Mouse (Mus musculus): ENCODE measurements around the gene Mrtfa. TPM values are rescaled to one million over a fixed set of nuclear protein-coding genes. Genes with fewer than 3 reads are reported as not detected.

Mrtfa gene
- polyA plus RNA-seq, 2 experiments: 3.4 to 4.8 TPM

GRCm38 (mm10) chr15:81137298-81137697 is 53.3 kb downstream of the Mrtfa start:
- no peak for TF ChIP-seq EP300 (IDR thresholded peaks at IDR 0.05; ENCODE audit: low read depth)
- TF ChIP-seq CTCF (IDR thresholded peaks at IDR 0.05; ENCODE audit: low read depth): no peak
- ATAC-seq (ENCODE audit: insufficient read depth) (no peak), DNase-seq (ENCODE audit: low read depth in 3 of 3, low spot score in 3 of 3) (no peak)
- H3K4me3 ChIP-seq (ENCODE audit: insufficient read depth in 1 of 2, low read depth in 2 of 2, low read length in 2 of 2): no peak overlapping the region
- no peak overlapping the region for H3K9ac ChIP-seq (replicated peaks)
- H3K4me1 ChIP-seq (replicated peaks; ENCODE audit: control insufficient read depth in 2 of 2, insufficient read depth in 2 of 2, low read length in 1 of 2): 0 out of 4 replicates have a peak, but pooled peaks cover 0 to 2% of the 10 kb centered on the region in 2 experiments
- no peaks in the 10 kb centered on the region for H3K27me3 ChIP-seq (ENCODE audit: control insufficient read depth, insufficient read depth, low read length)
- 44% methylated on average over 6 of the region's 6 CpGs for WGBS (ENCODE audit: insufficient replicate concordance)
- H3K4me2 ChIP-seq (ENCODE audit: low read depth): no peak overlapping the region
- H3K36me3 ChIP-seq (replicated peaks; ENCODE audit: control insufficient read depth, insufficient read depth, low read depth): no peaks in the 10 kb centered on the region
- H3K27ac ChIP-seq: no peak overlapping the region
- no peaks in the 10 kb centered on the region for H3K9me3 ChIP-seq (ENCODE audit: control insufficient read depth, low read length)

GRCm38 (mm10) chr15:81133781-81134180 is 56.8 kb downstream of the Mrtfa start:
- TF ChIP-seq CTCF (IDR thresholded peaks at IDR 0.05; ENCODE audit: low read depth) (no peak), EP300 (IDR thresholded peaks at IDR 0.05; ENCODE audit: low read depth) (no peak)
- no peak overlapping the region for H3K4me2 ChIP-seq (ENCODE audit: low read depth)
- no peak overlapping the region for H3K27ac ChIP-seq
- DNase-seq (ENCODE audit: low read depth in 3 of 3, low spot score in 3 of 3) (no peak), ATAC-seq (ENCODE audit: insufficient read depth) (no peak)
- no peaks in the 10 kb centered on the region for H3K9me3 ChIP-seq (ENCODE audit: control insufficient read depth, low read length)
- no peaks in the 10 kb centered on the region for H3K27me3 ChIP-seq (ENCODE audit: control insufficient read depth, insufficient read depth, low read length)
- no peaks in the 10 kb centered on the region for H3K36me3 ChIP-seq (replicated peaks; ENCODE audit: control insufficient read depth, insufficient read depth, low read depth)
- H3K4me3 ChIP-seq (ENCODE audit: insufficient read depth in 1 of 2, low read depth in 2 of 2, low read length in 2 of 2): no peak overlapping the region
- WGBS (ENCODE audit: insufficient replicate concordance): 76% methylated on average over 2 of the region's 2 CpGs
- no peaks in the 10 kb centered on the region for H3K4me1 ChIP-seq (replicated peaks; ENCODE audit: control insufficient read depth in 2 of 2, insufficient read depth in 2 of 2, low read length in 1 of 2)
- no peak overlapping the region for H3K9ac ChIP-seq (replicated peaks)

DNA sequence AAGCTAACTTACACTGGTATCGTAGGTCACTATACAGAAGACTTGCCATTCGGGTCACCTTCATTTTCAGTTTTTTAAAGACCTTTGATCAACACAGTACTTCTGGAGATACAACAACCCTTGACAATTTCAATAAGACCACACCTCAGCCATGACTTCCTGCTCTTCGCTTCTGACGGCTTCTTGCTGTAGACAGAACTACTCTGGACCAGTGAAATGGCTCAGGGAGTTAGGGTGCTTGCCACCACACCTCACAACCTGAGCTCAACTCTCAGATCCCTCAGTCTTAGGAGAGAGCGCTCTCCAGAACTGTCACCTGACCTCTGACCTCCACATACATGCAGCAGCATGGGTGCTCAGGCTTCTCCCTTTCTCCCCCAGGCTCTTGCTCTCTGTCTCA is 59.4 kb downstream of the Mrtfa start:
- H3K4me3 ChIP-seq (ENCODE audit: insufficient read depth in 1 of 2, low read depth in 2 of 2, low read length in 2 of 2): no peak overlapping the region

GRCm38 (mm10) chr15:81129970-81130369 is 60.6 kb downstream of the Mrtfa start:
- H3K27me3 ChIP-seq (ENCODE audit: control insufficient read depth, insufficient read depth, low read length): no peaks in the 10 kb centered on the region
- H3K27ac ChIP-seq: no peak overlapping the region
- DNase-seq (ENCODE audit: low read depth in 3 of 3, low spot score in 3 of 3) (no peak), ATAC-seq (ENCODE audit: insufficient read depth) (no peak)
- H3K9me3 ChIP-seq (ENCODE audit: control insufficient read depth, low read length): no peaks in the 10 kb centered on the region
- 74% methylated on average over 8 of the region's 8 CpGs for WGBS (ENCODE audit: insufficient replicate concordance)
- H3K4me3 ChIP-seq (ENCODE audit: insufficient read depth in 1 of 2, low read depth in 2 of 2, low read length in 2 of 2): no peak overlapping the region
- no peaks in the 10 kb centered on the region for H3K4me1 ChIP-seq (replicated peaks; ENCODE audit: control insufficient read depth in 2 of 2, insufficient read depth in 2 of 2, low read length in 1 of 2)
- TF ChIP-seq EP300 (IDR thresholded peaks at IDR 0.05; ENCODE audit: low read depth): no peak
- TF ChIP-seq CTCF (IDR thresholded peaks at IDR 0.05; ENCODE audit: low read depth): no peak
- H3K36me3 ChIP-seq (replicated peaks; ENCODE audit: control insufficient read depth, insufficient read depth, low read depth): no peaks in the 10 kb centered on the region
- H3K4me2 ChIP-seq (ENCODE audit: low read depth): no peak overlapping the region
- no peak overlapping the region for H3K9ac ChIP-seq (replicated peaks)

More for the DNA sequence above, 59.4 kb downstream of the Mrtfa start:
- WGBS (ENCODE audit: insufficient replicate concordance): 72% methylated on average over 5 of the region's 5 CpGs
- TF ChIP-seq CTCF (IDR thresholded peaks at IDR 0.05; ENCODE audit: low read depth): no peak
- no peak for TF ChIP-seq EP300 (IDR thresholded peaks at IDR 0.05; ENCODE audit: low read depth)
- no peaks in the 10 kb centered on the region for H3K27me3 ChIP-seq (ENCODE audit: control insufficient read depth, insufficient read depth, low read length)
- no peaks in the 10 kb centered on the region for H3K36me3 ChIP-seq (replicated peaks; ENCODE audit: control insufficient read depth, insufficient read depth, low read depth)
- H3K27ac ChIP-seq: no peak overlapping the region
- H3K9ac ChIP-seq (replicated peaks): no peak overlapping the region
- no peaks in the 10 kb centered on the region for H3K9me3 ChIP-seq (ENCODE audit: control insufficient read depth, low read length)
- no peaks in the 10 kb centered on the region for H3K4me1 ChIP-seq (replicated peaks; ENCODE audit: control insufficient read depth in 2 of 2, insufficient read depth in 2 of 2, low read length in 1 of 2)
- H3K4me2 ChIP-seq (ENCODE audit: low read depth): no peak overlapping the region
- ATAC-seq (ENCODE audit: insufficient read depth) (no peak), DNase-seq (ENCODE audit: low read depth in 3 of 3, low spot score in 3 of 3) (no peak)

- H3K9me3 ChIP-seq (ENCODE audit: control insufficient read depth, low read length): no peaks in the 10 kb centered on the region
- WGBS (ENCODE audit: insufficient replicate concordance): 67% methylated on average over 5 of the region's 5 CpGs
- H3K27ac ChIP-seq: no peak overlapping the region
- TF ChIP-seq EP300 (IDR thresholded peaks at IDR 0.05; ENCODE audit: low read depth): no peak
- no peak for TF ChIP-seq CTCF (IDR thresholded peaks at IDR 0.05; ENCODE audit: low read depth)
- no peak overlapping the region for H3K4me2 ChIP-seq (ENCODE audit: low read depth)
- H3K27me3 ChIP-seq (ENCODE audit: control insufficient read depth, insufficient read depth, low read length): no peaks in the 10 kb centered on the region
- H3K9ac ChIP-seq (replicated peaks): no peak overlapping the region
- H3K4me3 ChIP-seq (ENCODE audit: insufficient read depth in 1 of 2, low read depth in 2 of 2, low read length in 2 of 2): no peak overlapping the region
- ATAC-seq (ENCODE audit: insufficient read depth) (no peak), DNase-seq (ENCODE audit: low read depth in 3 of 3, low spot score in 3 of 3) (no peak)
- H3K4me1 ChIP-seq (replicated peaks; ENCODE audit: control insufficient read depth in 2 of 2, insufficient read depth in 2 of 2, low read length in 1 of 2): no peaks in the 10 kb centered on the region
- no peaks in the 10 kb centered on the region for H3K36me3 ChIP-seq (replicated peaks; ENCODE audit: control insufficient read depth, insufficient read depth, low read depth)
Observed at GRCm38 (mm10) chr15:81128155-81128838, 62.3 kb downstream of the Mrtfa start.

Measured in liver, embryonic 14.5 days (tissue).